Mouse (Mus musculus) MEL (cell line): ENCODE results near the gene Yes1. TPM values are rescaled to one million over a fixed set of nuclear protein-coding genes. Genes with fewer than 3 reads are reported as not detected.
"Not testable (repeated sequence)": the region's sequence is repeated elsewhere in the genome, so short reads cannot be mapped to it uniquely, and the experiment has no call there.

Experiments used
- DNase-seq: peaks from one replicate; pipeline ENCODE4 v3.0.0; 2011; ENCODE audit warnings: low read depth, low spot score
- H3K27ac ChIP-seq: 2 replicates; pipeline ENCODE4 v1.5.1; 2012; ENCODE audit warnings: low read depth, mild to moderate bottlenecking, control low read depth, low read length, moderate library complexity; ENCODE audit not compliant: control insufficient read depth
- H3K27me3 ChIP-seq, 2 experiments: fragments of 150-350 bp in 1 of 2; sonication (generic) in 1 of 2; 2 replicates each; pipeline ENCODE4 v1.6.1; 2012; ENCODE audit warnings: low read length in 2 of 2, mild to moderate bottlenecking in 2 of 2, improper control_type of control experiment in 1 of 2, moderate library complexity in 1 of 2; ENCODE audit not compliant: insufficient read depth in 2 of 2, control insufficient read depth in 1 of 2
- H3K36me3 ChIP-seq, 2 experiments: 2 replicates each; pipeline ENCODE4 v1.6.1; 2012 to 2014; ENCODE audit warnings: low read length in 2 of 2, improper control_type of control experiment in 1 of 2, inconsistent platforms in 1 of 2, mild to moderate bottlenecking in 1 of 2; ENCODE audit not compliant: insufficient read depth in 2 of 2, control insufficient read depth in 1 of 2
- H3K4me1 ChIP-seq, 2 experiments: fragments of 150-350 bp in 1 of 2; sonication (generic) in 1 of 2; 2 replicates each; pipeline ENCODE4 v1.6.1; 2012; ENCODE audit warnings: low read length in 2 of 2, improper control_type of control experiment in 1 of 2, mild to moderate bottlenecking in 1 of 2; ENCODE audit not compliant: insufficient read depth in 2 of 2, control insufficient read depth in 1 of 2
- H3K4me3 ChIP-seq, 2 experiments: fragments of 150-350 bp in 1 of 2; sonication (generic) in 1 of 2; 2 replicates each; pipeline ENCODE4 v1.5.1; 2012; ENCODE audit warnings: low read depth in 2 of 2, low read length in 2 of 2, mild to moderate bottlenecking in 2 of 2, moderate library complexity in 2 of 2, control low read depth in 1 of 2, improper control_type of control experiment in 1 of 2; ENCODE audit not compliant: control insufficient read depth in 1 of 2, insufficient read depth in 1 of 2
- H3K79me2 ChIP-seq: 2 replicates; pipeline ENCODE4 v1.6.1; 2012; ENCODE audit warnings: mild to moderate bottlenecking, low read length, moderate library complexity; ENCODE audit not compliant: control insufficient read depth, poor library complexity, insufficient read depth
- H3K9ac ChIP-seq: 2 replicates; pipeline ENCODE4 v1.6.1; 2012; ENCODE audit warnings: low read depth, mild to moderate bottlenecking, control low read depth, low read length, moderate library complexity; ENCODE audit not compliant: control insufficient read depth, poor library complexity, severe bottlenecking
- H3K9me3 ChIP-seq: fragments of 150-350 bp; sonication (generic); replicated peaks from 2 replicates; pipeline ENCODE4 v1.6.1; 2012; ENCODE audit warnings: mild to moderate bottlenecking, low read length, improper control_type of control experiment, moderate library complexity; ENCODE audit not compliant: insufficient read depth
- BHLHE40 ChIP-seq: IDR thresholded peaks from 2 replicates; pipeline ENCODE4 v1.6.1; 2012; ENCODE audit warnings: low read depth, mild to moderate bottlenecking, inconsistent platforms, low read length, improper control_type of control experiment, borderline replicate concordance
- CHD1 ChIP-seq: IDR thresholded peaks from 2 replicates; pipeline ENCODE4 v1.6.1; 2012; ENCODE audit warnings: low read depth, mild to moderate bottlenecking, inconsistent platforms, low read length, improper control_type of control experiment
- EP300 ChIP-seq, 2 experiments: IDR thresholded peaks; 2 replicates each; pipeline ENCODE4 v1.6.1; 2011; ENCODE audit warnings: improper control_type of control experiment in 2 of 2, low read length in 2 of 2, low read depth in 1 of 2, mild to moderate bottlenecking in 1 of 2
- JUND ChIP-seq: IDR thresholded peaks from 2 replicates; pipeline ENCODE4 v1.6.1; 2011; ENCODE audit warnings: low read depth, mild to moderate bottlenecking, improper control_type of control experiment, low read length
- MAFK ChIP-seq: IDR thresholded peaks from 2 replicates; pipeline ENCODE4 v1.6.1; 2011; ENCODE audit warnings: low read depth, mild to moderate bottlenecking, low read length, improper control_type of control experiment, borderline replicate concordance
- MAX ChIP-seq: IDR thresholded peaks from 2 replicates; pipeline ENCODE4 v1.6.1; 2011; ENCODE audit warnings: low read length, improper control_type of control experiment
- MAZ ChIP-seq: IDR thresholded peaks from 2 replicates; pipeline ENCODE4 v1.6.1; 2012; ENCODE audit warnings: low read depth, mild to moderate bottlenecking, inconsistent platforms, low read length, improper control_type of control experiment
- MEF2A ChIP-seq: IDR thresholded peaks from 2 replicates; pipeline ENCODE4 v1.6.1; 2014; ENCODE audit warnings: low read depth, mild to moderate bottlenecking, inconsistent platforms, low read length, improper control_type of control experiment; ENCODE audit not compliant: poor library complexity, insufficient replicate concordance, severe bottlenecking; ENCODE audit errors: extremely low read depth
- MXI1 ChIP-seq: IDR thresholded peaks from 2 replicates; pipeline ENCODE4 v1.6.1; 2011; ENCODE audit warnings: mild to moderate bottlenecking, low read depth, low read length, improper control_type of control experiment
- MYC ChIP-seq: IDR thresholded peaks from 2 replicates; pipeline ENCODE4 v1.6.1; 2011; ENCODE audit warnings: low read depth, mild to moderate bottlenecking, low read length, improper control_type of control experiment, moderate library complexity
- NELFE ChIP-seq: IDR thresholded peaks from 2 replicates; pipeline ENCODE4 v1.6.1; 2011; ENCODE audit warnings: low read depth, low read length, improper control_type of control experiment
- NRF1 ChIP-seq: IDR thresholded peaks from 2 replicates; pipeline ENCODE4 v1.6.1; 2014; ENCODE audit warnings: low read depth, mild to moderate bottlenecking, inconsistent platforms, low read length, improper control_type of control experiment, moderate library complexity; ENCODE audit not compliant: poor library complexity, insufficient read depth, severe bottlenecking
- POLR2A ChIP-seq, 2 experiments: IDR thresholded peaks; 2 replicates each; pipeline ENCODE4 v1.6.1; 2011 to 2012; ENCODE audit warnings: low read length in 2 of 2, mild to moderate bottlenecking in 2 of 2, control low read depth in 1 of 2, improper control_type of control experiment in 1 of 2, low read depth in 1 of 2, moderate library complexity in 1 of 2; ENCODE audit not compliant: control insufficient read depth in 1 of 2, insufficient read depth in 1 of 2, poor library complexity in 1 of 2
- POLR2AphosphoS2 ChIP-seq: IDR thresholded peaks from 2 replicates; pipeline ENCODE4 v1.6.1; 2011; ENCODE audit warnings: low read length, improper control_type of control experiment
- POLR2AphosphoS5 ChIP-seq: IDR thresholded peaks from 2 replicates; pipeline ENCODE4 v1.6.1; 2012; ENCODE audit warnings: low read depth, borderline replicate concordance, mild to moderate bottlenecking, inconsistent platforms, low read length, moderate library complexity, mixed read lengths
- RAD21 ChIP-seq: IDR thresholded peaks from 2 replicates; pipeline ENCODE4 v1.6.1; 2011; ENCODE audit warnings: mild to moderate bottlenecking, low read depth, low read length, improper control_type of control experiment
- RCOR1 ChIP-seq: IDR thresholded peaks from 2 replicates; pipeline ENCODE4 v1.6.1; 2012; ENCODE audit warnings: low read depth, mild to moderate bottlenecking, inconsistent platforms, low read length, improper control_type of control experiment
- SIN3A ChIP-seq: IDR thresholded peaks from 2 replicates; pipeline ENCODE4 v1.6.1; 2012; ENCODE audit warnings: low read length, improper control_type of control experiment, inconsistent platforms
- SMC3 ChIP-seq: IDR thresholded peaks from 2 replicates; pipeline ENCODE4 v1.6.1; 2011; ENCODE audit warnings: low read depth, low read length, improper control_type of control experiment
- TAL1 ChIP-seq: IDR thresholded peaks from 2 replicates; pipeline ENCODE4 v1.6.1; 2012; ENCODE audit warnings: mild to moderate bottlenecking, inconsistent platforms, low read length, moderate library complexity, mixed read lengths
- TCF12 ChIP-seq: IDR thresholded peaks from 2 replicates; pipeline ENCODE4 v1.6.1; 2014; ENCODE audit warnings: low read depth, mild to moderate bottlenecking, inconsistent platforms, low read length, improper control_type of control experiment, moderate library complexity
- UBTF ChIP-seq: IDR thresholded peaks from 2 replicates; pipeline ENCODE4 v1.6.1; 2012; ENCODE audit warnings: low read depth, mild to moderate bottlenecking, inconsistent platforms, low read length, improper control_type of control experiment, moderate library complexity, borderline replicate concordance; ENCODE audit not compliant: insufficient read depth
- USF1 ChIP-seq: IDR thresholded peaks from 2 replicates; pipeline ENCODE4 v1.6.1; 2014; ENCODE audit warnings: low read depth, mild to moderate bottlenecking, inconsistent platforms, low read length, improper control_type of control experiment, moderate library complexity
- ZC3H11A ChIP-seq: IDR thresholded peaks from 2 replicates; pipeline ENCODE4 v1.6.1; 2012; ENCODE audit warnings: low read depth, mild to moderate bottlenecking, inconsistent platforms, low read length, improper control_type of control experiment
- ZKSCAN1 ChIP-seq: IDR thresholded peaks from 2 replicates; pipeline ENCODE4 v1.6.1; 2012; ENCODE audit warnings: low read depth, mild to moderate bottlenecking, inconsistent platforms, low read length, improper control_type of control experiment, moderate library complexity
- ZMIZ1 ChIP-seq: IDR thresholded peaks from 2 replicates; pipeline ENCODE4 v1.6.1; 2012; ENCODE audit warnings: low read depth, mild to moderate bottlenecking, inconsistent platforms, low read length, improper control_type of control experiment, moderate library complexity
- ZNF384 ChIP-seq: IDR thresholded peaks from 2 replicates; pipeline ENCODE4 v1.6.1; 2012; ENCODE audit warnings: low read depth, mild to moderate bottlenecking, inconsistent platforms, low read length, improper control_type of control experiment
- polyA plus RNA-seq, 2 experiments: library from polyadenylated mRNA; stranded (reverse) in 1 of 2; unstranded in 1 of 2; fragments of >175 nt in 1 of 2; fragments of >200 nt in 1 of 2; gene quantifications; 2 replicates each; pipeline versions ENCODE4 v1.2.1 to v1.2.4; 2012; ENCODE audit warnings: low replicate concordance in 2 of 2, low read depth in 1 of 2; ENCODE audit not compliant: insufficient read length in 2 of 2, insufficient read depth in 1 of 2, missing spikeins in 1 of 2
- total RNA-seq: library from RNA; depleted of rRNA; stranded (reverse); fragments of 300-350 nt; gene quantifications from 2 replicates; pipeline ENCODE4 v1.2.3, GENCODE M21; 2012

Yes1 gene
- total and polyA plus RNA-seq, 3 experiments = not detected

DNA sequence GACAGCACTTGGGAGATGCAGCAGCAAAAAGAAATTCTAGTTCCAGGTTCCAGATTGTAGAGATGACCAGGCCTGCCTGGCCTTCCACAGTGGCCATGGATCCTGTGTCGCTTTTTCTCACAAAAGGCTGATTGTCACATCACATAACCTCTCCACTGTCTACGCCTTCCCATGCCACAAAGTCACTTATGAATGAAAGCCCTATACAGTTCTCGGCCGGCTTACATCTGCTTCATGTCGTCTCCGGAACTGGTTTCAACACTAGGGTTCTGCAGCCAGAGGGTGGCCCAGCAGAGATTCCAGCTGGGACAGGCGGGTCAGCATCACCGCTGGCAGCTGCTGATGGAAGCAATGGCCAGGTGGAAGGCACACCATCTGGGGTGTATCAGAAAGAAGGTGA lies 117.9 kb downstream of the Yes1 start:
- H3K36me3 ChIP-seq = no peaks in the 10 kb centered on the region
- TF ChIP-seq SIN3A (no peak), MEF2A (no peak), RAD21 (no peak), MAZ (no peak), MAFK (no peak), JUND (no peak), ZMIZ1 (no peak), SMC3 (no peak), TAL1 (no peak), POLR2AphosphoS2 (no peak), CHD1 (no peak), NRF1 (no peak), NELFE (no peak)
- TF ChIP-seq, all 39 proteins: peak for 0
- Histone ChIP-seq H3K4me1 (no peaks in the 10 kb centered on the region; a peak in 1 of 4 replicates), H3K27ac (no peak overlapping the region), H3K9ac (no peak overlapping the region), H3K9me3 (no peaks in the 10 kb centered on the region), H3K27me3 (no peaks in the 10 kb centered on the region), H3K4me3 (no peak overlapping the region), H3K79me2 (no peaks in the 10 kb centered on the region)
- DNase-seq = no peak

GRCm38 (mm10) chr5:32733892-32734291 lies 122.9 kb downstream of the Yes1 start:
- not testable (repeated sequence) for H3K27me3 ChIP-seq, DNase-seq, H3K27ac ChIP-seq, H3K4me3 ChIP-seq, H3K79me2 ChIP-seq, H3K9me3 ChIP-seq, H3K36me3 ChIP-seq, H3K9ac ChIP-seq, H3K4me1 ChIP-seq

DNA sequence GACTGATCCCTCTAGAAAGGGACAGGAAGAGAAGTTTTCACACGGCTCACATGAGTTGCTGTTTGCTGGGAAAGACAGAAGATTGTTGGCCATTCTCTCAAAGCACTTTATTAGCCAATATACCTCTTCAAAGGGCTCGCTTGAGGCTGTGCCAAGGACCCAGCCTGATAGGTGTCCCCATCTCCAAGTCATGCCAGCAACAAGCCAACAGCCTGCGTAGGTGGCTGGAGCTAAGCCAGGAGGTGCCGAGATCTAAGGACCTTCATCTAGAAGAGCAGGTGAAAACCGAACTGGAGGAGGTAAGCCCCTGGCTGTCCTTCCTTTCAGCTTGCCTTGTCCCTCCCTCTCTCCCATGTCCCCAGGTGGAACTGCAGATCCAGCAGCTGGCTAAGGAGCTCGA lies 124.8 kb downstream of the Yes1 start:
- no peaks in the 10 kb centered on the region for H3K79me2 ChIP-seq
- H3K9ac ChIP-seq = no peak overlapping the region
- no peaks in the 10 kb centered on the region for H3K9me3 ChIP-seq
- no peak overlapping the region for H3K4me3 ChIP-seq
- H3K27ac ChIP-seq = no peak overlapping the region
- H3K27me3 ChIP-seq = no peaks in the 10 kb centered on the region
- no peaks in the 10 kb centered on the region; a peak in 1 of 4 replicates for H3K36me3 ChIP-seq
- H3K4me1 ChIP-seq = no peaks in the 10 kb centered on the region
- DNase-seq = no peak
- TF ChIP-seq SMC3 (no peak), SIN3A (no peak), POLR2A (IDR thresholded peaks at IDR 0.05; ENCODE audit: control insufficient read depth in 1 of 2, insufficient read depth in 1 of 2, low read depth in 1 of 2, low read length in 2 of 2, poor library complexity in 1 of 2) (no peak), MAX (no peak), MAFK (no peak), EP300 (IDR thresholded peaks at IDR 0.05; ENCODE audit: low read depth in 1 of 2, low read length in 2 of 2) (no peak), ZNF384 (no peak), USF1 (no peak), POLR2AphosphoS5 (no peak), NRF1 (no peak), MXI1 (no peak), MYC (no peak), RCOR1 (no peak), BHLHE40 (no peak), ZC3H11A (no peak), TCF12 (no peak), UBTF (no peak), ZKSCAN1 (no peak)
